Mouse (Mus musculus) WW6 (cell line): ENCODE measurements at regions not wholly inside any gene's neighbourhood (a gene's known extent, or its start where the extent isn't known, plus 50 kb on each side); places are given as distances from the start of the nearest gene placed in this dataset.
"Not testable (repeated sequence)": the region's sequence is repeated elsewhere in the genome, so short reads cannot be mapped to it uniquely, and the experiment has no call there.

ENCODE experiments used
- DNase-seq: peaks from one replicate; pipeline ENCODE4 v3.0.0-alpha.2; 2013; ENCODE audit warnings: low read depth, low spot score

DNA sequence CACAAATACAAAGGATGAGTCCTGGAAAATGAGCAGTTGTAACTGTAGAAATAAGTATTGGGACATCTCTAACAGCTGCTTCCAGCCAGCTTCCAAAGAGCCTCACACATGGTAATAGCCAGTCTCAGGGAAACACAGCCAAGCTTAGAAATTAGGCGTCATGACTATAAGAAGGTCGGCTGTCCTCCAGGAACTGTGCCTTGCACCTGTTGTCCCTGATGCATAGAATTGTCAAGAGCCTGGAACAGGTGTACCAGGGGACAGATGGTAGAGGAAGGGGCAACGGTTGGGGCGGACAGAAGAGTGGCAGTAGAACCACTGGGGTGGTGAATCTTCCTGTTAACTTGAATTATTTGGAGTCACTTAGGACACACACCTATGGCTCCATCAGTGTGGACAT lies 162.1 kb downstream of the Trib2 start:
- DNase-seq = no peak

DNA sequence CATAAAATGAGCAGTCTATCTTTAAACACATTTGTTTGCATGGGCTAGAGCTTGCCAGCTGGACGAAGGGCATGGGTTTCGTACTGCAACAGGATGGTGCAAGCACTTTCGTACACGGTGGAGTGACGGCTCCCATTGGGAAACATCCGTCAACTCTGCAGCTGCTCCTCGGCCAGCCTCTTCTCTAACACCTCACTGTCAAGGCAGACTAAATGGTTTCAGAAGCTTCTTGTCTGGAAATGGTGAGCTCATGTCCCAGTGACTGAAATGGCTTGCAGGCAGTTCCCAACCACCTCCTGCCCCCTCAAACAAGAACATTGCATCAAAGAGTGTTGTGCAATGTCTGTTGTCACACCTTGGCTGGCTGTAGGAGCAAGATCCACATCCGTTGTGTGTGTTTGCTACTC lies 163.4 kb downstream of the Trib2 start:
- DNase-seq = no peak

GRCm38 (mm10) chr12:15651293-15651692 lies 165.4 kb downstream of the Trib2 start:
- DNase-seq = no peak

- no peak for DNase-seq
Measured at GRCm38 (mm10) chr12:15649906-15650305, 166.8 kb downstream of the Trib2 start.

DNA sequence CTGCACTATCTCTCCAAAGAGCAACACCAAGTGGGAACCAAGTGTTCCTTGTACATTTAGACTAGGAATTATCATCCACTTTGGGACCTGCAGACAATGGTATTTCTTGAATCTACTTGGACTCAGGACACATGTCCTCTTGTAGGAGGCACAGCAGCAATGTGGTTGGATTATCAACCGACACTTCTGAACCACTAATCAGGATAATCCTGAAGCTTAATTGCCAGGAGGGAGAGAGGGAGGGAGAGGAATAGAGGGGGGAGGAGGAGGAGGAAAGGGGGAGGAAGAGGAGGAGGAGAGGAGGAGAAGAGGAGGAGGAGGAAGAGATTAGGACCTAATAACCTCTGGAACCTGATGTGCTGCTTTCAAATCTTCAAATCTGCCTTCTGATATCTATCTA lies 167.5 kb downstream of the Trib2 start:
- DNase-seq = no peak

DNA sequence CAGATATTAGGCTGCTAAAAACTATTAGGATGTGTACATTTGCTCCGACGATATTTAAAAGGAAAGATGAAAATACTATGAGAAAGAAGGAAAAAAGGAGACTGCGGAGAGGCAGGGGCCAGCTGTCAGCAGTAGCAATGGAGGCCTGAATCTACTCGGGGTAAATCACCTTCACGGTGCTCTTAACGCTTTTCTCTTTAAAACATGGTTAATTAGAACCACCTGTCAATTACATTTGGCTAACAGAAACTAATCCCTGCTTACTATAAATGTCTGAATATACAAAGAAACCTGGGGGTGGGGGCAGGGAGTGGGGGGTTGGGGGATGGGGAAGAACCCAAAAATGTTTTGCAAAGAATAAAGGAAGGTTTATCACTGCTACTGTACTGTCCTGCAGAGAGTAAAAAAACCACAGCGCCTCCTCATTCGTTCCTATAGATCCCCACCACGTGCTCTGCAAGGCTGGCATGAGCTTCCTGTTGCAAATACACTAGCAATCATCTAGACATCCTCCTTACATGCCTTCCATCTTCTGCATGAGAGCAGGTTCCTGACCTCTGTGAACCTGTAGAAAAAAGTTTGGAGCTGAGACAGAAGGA lies 172.5 kb downstream of the Trib2 start:
- no peak for DNase-seq

- DNase-seq = no peak
Measured at GRCm38 (mm10) chr12:15643669-15644068, 173.1 kb downstream of the Trib2 start.

DNA sequence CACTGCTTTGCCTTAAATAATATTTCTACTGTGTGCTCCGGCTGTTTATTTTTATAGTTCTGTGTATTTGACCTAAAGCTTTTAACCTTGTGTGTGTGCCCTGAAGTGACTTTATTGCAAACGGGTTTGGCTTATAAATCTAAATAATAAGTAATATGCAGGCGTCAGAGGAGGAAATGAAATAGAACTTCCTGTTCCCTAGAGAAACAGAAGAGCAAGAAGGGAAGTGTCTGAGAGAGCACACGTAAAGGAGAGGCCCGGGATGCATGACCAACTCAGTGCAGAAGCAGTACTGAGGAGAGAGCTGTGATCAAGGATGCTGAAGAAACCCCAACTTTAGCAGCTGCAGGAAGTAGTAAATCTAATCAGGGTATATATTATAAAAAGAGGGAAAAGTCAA lies 176.4 kb downstream of the Trib2 start:
- no peak for DNase-seq

DNA sequence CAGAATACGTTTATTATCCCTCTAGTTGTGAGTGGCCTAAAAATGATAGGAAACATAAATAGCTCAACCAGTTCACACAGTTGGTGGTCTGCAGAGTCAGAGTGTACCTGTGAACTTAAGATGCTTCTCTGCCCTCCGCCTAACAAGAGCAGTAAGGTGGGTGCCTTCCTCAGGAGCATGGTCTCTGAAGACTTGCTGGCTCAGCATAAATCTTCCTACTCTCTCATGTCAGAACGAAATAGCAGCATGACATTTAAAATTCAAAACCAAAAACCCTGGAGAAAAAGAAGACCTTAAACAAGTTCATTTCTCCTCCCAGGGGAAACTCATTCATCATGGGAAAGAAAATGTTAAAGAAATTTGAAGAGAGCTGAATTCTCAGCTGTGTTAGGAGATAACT lies 186.8 kb downstream of the Trib2 start:
- DNase-seq = no peak

GRCm38 (mm10) chr12:15619521-15619920 lies 197.2 kb downstream of the Trib2 start:
- DNase-seq = no peak

- no peak for DNase-seq
Measured at GRCm38 (mm10) chr12:15617312-15617711, 199.4 kb downstream of the Trib2 start.

DNA sequence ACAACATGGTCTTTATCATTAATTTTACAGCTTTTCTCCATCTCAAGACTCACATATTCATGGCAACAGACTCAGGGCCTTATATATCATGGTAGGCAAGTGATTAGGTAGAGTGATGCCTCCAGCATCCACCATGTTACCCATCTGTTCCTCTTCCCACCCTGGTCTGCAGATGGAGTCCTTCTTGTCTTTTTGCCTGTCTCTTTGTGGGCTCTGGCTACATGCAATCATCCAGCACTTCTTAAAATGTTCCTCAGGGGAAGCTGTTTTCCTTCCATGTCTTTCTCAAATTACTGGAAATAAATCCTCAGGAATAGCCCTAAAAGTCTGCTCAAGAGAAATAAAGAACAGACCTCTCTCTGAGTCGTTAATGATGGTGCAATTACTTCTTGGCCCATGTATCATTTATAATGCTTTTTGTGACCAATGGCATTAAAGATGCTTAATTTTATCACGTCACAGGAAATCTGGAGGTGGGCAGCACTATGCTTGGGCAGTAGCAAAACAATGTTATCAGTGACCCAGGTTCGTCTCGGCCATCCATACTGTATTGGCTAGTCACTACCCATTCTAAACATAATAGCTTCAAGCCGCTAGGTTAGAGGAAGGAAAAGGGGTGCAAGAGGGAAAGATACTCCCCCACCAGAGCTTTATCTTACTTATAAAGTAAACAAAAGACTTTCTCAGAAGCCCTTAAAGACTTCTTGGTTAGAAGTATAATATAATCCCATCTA lies 204.7 kb downstream of the Trib2 start:
- DNase-seq = no peak

DNA sequence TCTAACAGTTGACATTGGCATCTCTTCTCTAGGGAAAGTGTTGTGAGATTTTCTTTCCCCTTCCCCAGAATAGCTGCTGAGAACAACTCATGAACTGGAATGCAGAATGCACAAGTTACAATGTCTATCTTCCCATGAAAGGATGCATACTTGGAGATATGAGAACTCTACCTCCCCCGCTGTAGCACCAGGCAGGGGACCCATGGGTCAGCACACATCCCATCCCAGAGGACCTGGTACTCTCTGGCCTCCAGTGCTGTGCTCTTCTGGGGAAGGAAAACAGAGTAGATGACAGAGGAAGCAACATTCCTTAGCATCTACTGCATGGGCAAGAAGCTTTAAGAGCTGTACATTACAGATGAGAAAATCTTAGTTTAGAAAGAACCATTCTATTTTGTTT lies 209.6 kb downstream of the Trib2 start:
- no peak for DNase-seq

DNA sequence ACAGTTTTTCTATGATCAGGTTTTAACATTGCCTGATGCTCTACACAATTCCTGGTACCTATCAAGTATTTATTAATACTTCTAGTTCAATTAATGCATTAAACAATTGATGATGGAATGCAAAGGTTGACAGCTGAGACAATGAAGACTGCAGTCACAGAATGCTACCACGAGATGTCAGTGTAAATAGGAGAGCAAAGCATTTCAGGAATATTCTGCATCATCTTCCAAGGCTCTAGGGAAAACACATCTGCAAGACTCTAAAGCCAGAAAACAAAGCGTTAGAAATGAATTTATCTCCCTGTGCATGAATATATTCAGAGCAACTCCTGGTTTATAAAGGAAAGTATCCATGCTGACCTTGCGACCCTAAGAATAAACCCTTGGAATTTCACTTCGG lies 210.6 kb downstream of the Trib2 start:
- no peak for DNase-seq

GRCm38 (mm10) chr12:15604630-15605029 lies 212.1 kb downstream of the Trib2 start:
- no peak for DNase-seq

DNA sequence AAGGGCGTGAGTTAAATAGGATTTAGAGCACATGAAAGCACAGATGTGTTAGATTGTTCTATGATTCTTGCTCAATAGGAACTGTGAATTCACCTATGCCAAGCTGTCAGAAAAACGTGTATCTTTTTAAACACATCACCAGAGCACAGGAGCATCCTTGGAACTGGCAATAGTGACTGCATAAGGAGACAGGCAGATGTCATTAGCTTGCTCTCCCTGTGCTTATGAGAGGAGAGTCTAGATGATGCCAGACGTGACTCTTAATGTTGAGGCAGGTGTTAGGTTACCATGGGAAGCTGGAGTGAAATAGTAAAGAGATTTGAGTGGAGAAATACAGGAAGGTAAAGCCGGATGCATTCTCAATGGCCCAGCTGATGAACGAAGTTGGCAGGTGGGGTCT lies 212.8 kb downstream of the Trib2 start:
- DNase-seq = no peak

DNA sequence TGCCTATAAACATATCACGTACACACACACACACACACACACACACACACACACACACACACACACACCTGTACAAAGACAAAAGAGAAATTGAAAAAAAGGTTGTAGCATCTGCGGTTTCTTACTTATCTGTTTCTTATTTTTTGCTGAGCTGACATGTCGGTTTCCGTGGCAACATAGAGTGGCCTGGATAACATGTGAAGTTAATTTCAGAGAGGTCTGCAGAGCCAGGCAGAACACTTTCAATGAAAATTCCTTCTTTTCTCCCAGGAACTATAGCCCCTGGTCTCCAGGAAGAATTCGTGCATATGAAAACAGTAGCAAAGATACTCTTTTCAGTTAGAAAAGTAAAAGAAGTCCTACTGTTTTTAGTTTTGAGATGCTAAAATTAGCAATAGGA lies 213.4 kb downstream of the Trib2 start:
- DNase-seq = no peak

GRCm38 (mm10) chr12:15594704-15595103 lies 222.0 kb downstream of the Trib2 start:
- no peak for DNase-seq

GRCm38 (mm10) chr12:15587864-15588263 lies 228.9 kb downstream of the Trib2 start:
- DNase-seq = not testable (repeated sequence)

DNA sequence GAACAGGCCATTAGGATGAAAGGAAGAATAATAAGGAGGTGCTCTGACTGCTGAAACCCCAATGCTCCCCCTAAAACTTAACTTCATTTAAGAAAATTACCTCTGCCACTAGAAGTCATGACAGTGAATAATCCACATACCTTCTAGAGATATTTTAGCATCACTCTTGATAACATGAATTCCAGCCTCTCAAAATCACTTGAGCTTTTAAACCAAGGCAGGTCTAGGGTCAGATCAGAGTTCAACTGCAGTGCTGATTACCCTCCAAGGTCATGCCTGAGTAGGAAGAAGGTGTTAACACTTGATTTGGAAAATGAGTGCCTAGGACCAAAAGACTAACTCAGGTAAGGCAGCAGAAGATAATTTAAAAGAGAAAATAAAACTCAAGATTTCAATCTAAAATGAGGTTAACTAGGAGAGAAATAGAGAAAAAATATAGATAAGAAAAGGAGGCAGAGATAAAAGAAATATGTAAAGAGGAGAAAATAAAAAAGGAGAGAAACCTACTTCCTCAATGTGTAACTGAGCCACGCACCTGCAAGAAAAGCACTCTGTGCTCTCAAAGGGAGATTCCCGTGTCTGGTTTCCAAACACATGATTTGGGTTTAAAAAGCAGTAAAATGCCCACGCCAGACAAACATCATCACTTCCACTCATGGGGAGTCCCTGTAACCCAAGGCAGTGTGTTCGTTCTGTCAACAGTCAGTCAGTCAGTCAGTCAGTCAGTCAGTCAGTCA lies 229.8 kb downstream of the Trib2 start:
- DNase-seq = no peak

GRCm38 (mm10) chr12:15585845-15586244 lies 230.9 kb downstream of the Trib2 start:
- no peak for DNase-seq

GRCm38 (mm10) chr12:15584721-15585120 lies 232.0 kb downstream of the Trib2 start:
- no peak for DNase-seq

GRCm38 (mm10) chr12:15566785-15567109 lies 250.0 kb downstream of the Trib2 start:
- no peak for DNase-seq
